Mouse (Mus musculus): ENCODE measurements around the gene Sash1. TPM values are rescaled to one million over a fixed set of nuclear protein-coding genes. Genes with fewer than 3 reads are reported as not detected.

Gene Sash1
- polyA plus RNA-seq, 1 experiment from 2014 or later = 4.7 TPM

GRCm38 (mm10) chr10:8871935-8872334 lies 13.9 kb downstream of the Sash1 start:
- H3K27ac ChIP-seq = no peak overlapping the region
- H3K9ac ChIP-seq = no peak overlapping the region
- no peak for ATAC-seq (ENCODE audit: low FRiP score, low read depth)
- no peak overlapping the region for H3K4me2 ChIP-seq (replicated peaks)
- WGBS = 74% methylated on average over 1 of the region's 1 CpGs
- H3K4me1 ChIP-seq = no peaks in the 10 kb centered on the region
- H3K36me3 ChIP-seq = no peaks in the 10 kb centered on the region
- H3K4me3 ChIP-seq = no peak overlapping the region
- H3K27me3 ChIP-seq (replicated peaks) = no peaks in the 10 kb centered on the region
- no peaks in the 10 kb centered on the region for H3K9me3 ChIP-seq

- Histone ChIP-seq H3K9ac (no peak overlapping the region), H3K4me1 (no peaks in the 10 kb centered on the region), H3K36me3 (no peaks in the 10 kb centered on the region), H3K4me2 (replicated peaks) (no peak overlapping the region), H3K27me3 (replicated peaks) (no peaks in the 10 kb centered on the region), H3K9me3 (no peaks in the 10 kb centered on the region), H3K27ac (no peak overlapping the region), H3K4me3 (no peak overlapping the region)
- 94% methylated on average over 3 of the region's 3 CpGs for WGBS
- ATAC-seq (ENCODE audit: low FRiP score, low read depth) = no peak
These were observed 15.5 kb downstream of the Sash1 start for GRCm38 (mm10) chr10:8870368-8870767.

- H3K4me2 ChIP-seq (replicated peaks) = no peak overlapping the region
- no peak overlapping the region for H3K4me3 ChIP-seq
- H3K9me3 ChIP-seq = no peaks in the 10 kb centered on the region
- no peaks in the 10 kb centered on the region for H3K27me3 ChIP-seq (replicated peaks)
- WGBS = 77% methylated on average over 4 of the region's 4 CpGs
- ATAC-seq (ENCODE audit: low FRiP score, low read depth) = no peak
- H3K4me1 ChIP-seq = no peaks in the 10 kb centered on the region
- H3K36me3 ChIP-seq = no peaks in the 10 kb centered on the region
- no peak overlapping the region for H3K27ac ChIP-seq
- H3K9ac ChIP-seq = no peak overlapping the region
These were observed 19.7 kb downstream of the Sash1 start for GRCm38 (mm10) chr10:8866062-8866642.

- no peaks in the 10 kb centered on the region for H3K4me1 ChIP-seq
- no peaks in the 10 kb centered on the region for H3K9me3 ChIP-seq
- 86% methylated on average over 9 of the region's 9 CpGs for WGBS
- no peak overlapping the region for H3K4me2 ChIP-seq (replicated peaks)
- no peaks in the 10 kb centered on the region for H3K27me3 ChIP-seq (replicated peaks)
- no peak overlapping the region for H3K27ac ChIP-seq
- H3K4me3 ChIP-seq = no peak overlapping the region
- no peak for ATAC-seq (ENCODE audit: low FRiP score, low read depth)
- H3K9ac ChIP-seq = no peak overlapping the region
- no peaks in the 10 kb centered on the region for H3K36me3 ChIP-seq
These were observed 25.2 kb downstream of the Sash1 start for GRCm38 (mm10) chr10:8860655-8861054.

GRCm38 (mm10) chr10:8858718-8859117 lies 27.2 kb downstream of the Sash1 start:
- Histone ChIP-seq H3K9me3 (no peaks in the 10 kb centered on the region), H3K4me3 (no peak overlapping the region), H3K4me2 (replicated peaks) (no peak overlapping the region), H3K27me3 (replicated peaks) (no peaks in the 10 kb centered on the region), H3K27ac (no peak overlapping the region), H3K9ac (no peak overlapping the region), H3K36me3 (no peaks in the 10 kb centered on the region), H3K4me1 (no peaks in the 10 kb centered on the region)
- 96% methylated on average over 7 of the region's 7 CpGs for WGBS
- ATAC-seq (ENCODE audit: low FRiP score, low read depth) = no peak

GRCm38 (mm10) chr10:8856942-8857341 lies 28.9 kb downstream of the Sash1 start:
- Histone ChIP-seq H3K4me1 (no peaks in the 10 kb centered on the region), H3K4me3 (no peak overlapping the region), H3K9me3 (no peaks in the 10 kb centered on the region), H3K27ac (no peak overlapping the region), H3K36me3 (no peaks in the 10 kb centered on the region), H3K4me2 (replicated peaks) (no peak overlapping the region), H3K9ac (no peak overlapping the region), H3K27me3 (replicated peaks) (no peaks in the 10 kb centered on the region)
- 87% methylated on average over 2 of the region's 2 CpGs for WGBS
- ATAC-seq (ENCODE audit: low FRiP score, low read depth) = no peak

GRCm38 (mm10) chr10:8853326-8853725 lies 32.5 kb downstream of the Sash1 start:
- Histone ChIP-seq H3K4me3 (no peak overlapping the region), H3K9me3 (no peaks in the 10 kb centered on the region), H3K4me2 (replicated peaks) (no peak overlapping the region), H3K27ac (no peak overlapping the region), H3K4me1 (no peaks in the 10 kb centered on the region), H3K36me3 (0 out of 2 replicates have a peak, but pooled peaks cover 2% of the 10 kb centered on the region), H3K27me3 (replicated peaks) (no peaks in the 10 kb centered on the region), H3K9ac (no peak overlapping the region)
- 65% methylated on average over 7 of the region's 7 CpGs for WGBS
- no peak for ATAC-seq (ENCODE audit: low FRiP score, low read depth)

- Histone ChIP-seq H3K4me2 (replicated peaks) (no peak overlapping the region), H3K36me3 (0 out of 2 replicates have a peak, but pooled peaks cover 2% of the 10 kb centered on the region), H3K9ac (no peak overlapping the region), H3K4me1 (no peaks in the 10 kb centered on the region), H3K27me3 (replicated peaks) (no peaks in the 10 kb centered on the region), H3K9me3 (no peaks in the 10 kb centered on the region), H3K27ac (no peak overlapping the region), H3K4me3 (no peak overlapping the region)
- 86% methylated on average over 10 of the region's 10 CpGs for WGBS
- ATAC-seq (ENCODE audit: low FRiP score, low read depth) = no peak
These were observed 34.2 kb downstream of the Sash1 start for GRCm38 (mm10) chr10:8851625-8852024.

- Histone ChIP-seq H3K4me2 (replicated peaks) (no peak overlapping the region), H3K27ac (no peak overlapping the region), H3K4me1 (no peaks in the 10 kb centered on the region), H3K9ac (no peak overlapping the region), H3K9me3 (no peaks in the 10 kb centered on the region), H3K27me3 (replicated peaks) (no peaks in the 10 kb centered on the region), H3K4me3 (no peak overlapping the region), H3K36me3 (0 out of 2 replicates have a peak, but pooled peaks cover 2% of the 10 kb centered on the region)
- WGBS = 57% methylated on average over 4 of the region's 4 CpGs
- no peak for ATAC-seq (ENCODE audit: low FRiP score, low read depth)
These were observed 37.9 kb downstream of the Sash1 start for GRCm38 (mm10) chr10:8847974-8848373.

- Histone ChIP-seq H3K4me3 (no peak overlapping the region), H3K27me3 (replicated peaks) (no peaks in the 10 kb centered on the region), H3K36me3 (0 out of 2 replicates have a peak, but pooled peaks cover 2% of the 10 kb centered on the region), H3K9me3 (no peaks in the 10 kb centered on the region), H3K4me2 (replicated peaks) (no peak overlapping the region), H3K4me1 (no peaks in the 10 kb centered on the region), H3K27ac (no peak overlapping the region), H3K9ac (no peak overlapping the region)
- no peak for ATAC-seq (ENCODE audit: low FRiP score, low read depth)
- WGBS = 98% methylated on average over 10 of the region's 10 CpGs
These were observed 39.6 kb downstream of the Sash1 start for GRCm38 (mm10) chr10:8846258-8846657.

- Histone ChIP-seq H3K4me2 (replicated peaks) (no peak overlapping the region), H3K4me3 (no peak overlapping the region), H3K9ac (no peak overlapping the region), H3K9me3 (no peaks in the 10 kb centered on the region), H3K27me3 (replicated peaks) (no peaks in the 10 kb centered on the region), H3K4me1 (no peaks in the 10 kb centered on the region), H3K36me3 (0 out of 2 replicates have a peak, but pooled peaks cover 2% of the 10 kb centered on the region), H3K27ac (no peak overlapping the region)
- ATAC-seq (ENCODE audit: low FRiP score, low read depth) = no peak
- 79% methylated on average over 2 of the region's 2 CpGs for WGBS
These were observed 40.6 kb downstream of the Sash1 start for GRCm38 (mm10) chr10:8845230-8845770.

- WGBS = 80% methylated on average over 3 of the region's 3 CpGs
- H3K9ac ChIP-seq = no peak overlapping the region
- H3K9me3 ChIP-seq = no peaks in the 10 kb centered on the region
- ATAC-seq (ENCODE audit: low FRiP score, low read depth) = no peak
- H3K4me1 ChIP-seq = no peaks in the 10 kb centered on the region
- H3K36me3 ChIP-seq = no peaks in the 10 kb centered on the region
- H3K27me3 ChIP-seq (replicated peaks) = no peaks in the 10 kb centered on the region
- H3K4me2 ChIP-seq (replicated peaks) = no peak overlapping the region
- H3K27ac ChIP-seq = no peak overlapping the region
- no peak overlapping the region for H3K4me3 ChIP-seq
These were observed 45.9 kb downstream of the Sash1 start for GRCm38 (mm10) chr10:8839956-8840355.

GRCm38 (mm10) chr10:8833816-8834464 lies 51.9 kb downstream of the Sash1 start:
- 96% methylated on average over 17 of the region's 17 CpGs for WGBS
- Histone ChIP-seq H3K27me3 (replicated peaks) (no peaks in the 10 kb centered on the region), H3K27ac (no peak overlapping the region), H3K4me3 (no peak overlapping the region), H3K36me3 (no peaks in the 10 kb centered on the region), H3K9me3 (no peaks in the 10 kb centered on the region), H3K9ac (no peak overlapping the region), H3K4me1 (no peaks in the 10 kb centered on the region), H3K4me2 (replicated peaks) (no peak overlapping the region)
- no peak for ATAC-seq (ENCODE audit: low FRiP score, low read depth)

All from neural tube, embryonic 12.5 days (tissue).